Mouse (Mus musculus): ENCODE data around the gene Fam173a. TPM values are rescaled to one million over a fixed set of nuclear protein-coding genes. Genes with fewer than 3 reads are reported as not detected.

Gene Fam173a
- 65.5 and 73.1 TPM in 2 replicates for polyA plus RNA-seq (2015; fragmentation: Nextera tagmentation; extraction: Ambion mirVana)

- peak within 1 kb of the TSS; percentile 81 for H3K9ac ChIP-seq
These were observed at the start of gene Fam173a for GRCm38 (mm10) chr17:25792615-25793014. Gene Fam173a, minus strand, starts transcription at chr17:25792901.

GRCm38 (mm10) chr17:25841117-25841880 lies 48.6 kb upstream of the Fam173a start, which contains the start of gene Gm20683:
Gene Gm20683, minus strand, starts transcription at chr17:25841763.
- no peaks in the 10 kb centered on the region for H3K9me3 ChIP-seq
- peaks cover 68% of the 10 kb centered on the region for H3K36me3 ChIP-seq
- ATAC-seq (ENCODE audit: low FRiP score, low read depth): no peak
- H3K4me1 ChIP-seq: peaks cover 34% of the 10 kb centered on the region
- no peak within 1 kb of the TSS for H3K27ac ChIP-seq
- no peaks in the 10 kb centered on the region for H3K27me3 ChIP-seq
- 92% methylated on average over 22 of the region's 22 CpGs for WGBS
- H3K9ac ChIP-seq: no peak within 1 kb of the TSS
- no peak within 1 kb of the TSS for H3K4me3 ChIP-seq
- no peak within 1 kb of the TSS for H3K4me2 ChIP-seq (replicated peaks)

More at GRCm38 (mm10) chr17:25792615-25793014, at the start of gene Fam173a:
- Histone ChIP-seq H3K4me1 (peaks cover 53% of the 10 kb centered on the region), H3K4me2 (replicated peaks) (peak within 1 kb of the TSS; percentile 92), H3K4me3 (peak within 1 kb of the TSS; percentile 87), H3K27ac (peak within 1 kb of the TSS; percentile 91), H3K36me3 (peaks cover 20% of the 10 kb centered on the region), H3K27me3 (no peaks in the 10 kb centered on the region), H3K9me3 (no peaks in the 10 kb centered on the region)
- ATAC-seq (ENCODE audit: low FRiP score, low read depth): peak; percentile 51
- WGBS: 0% methylated on average over 14 of the region's 14 CpGs

- H3K36me3 ChIP-seq: peaks cover 61% of the 10 kb centered on the region
- no peak overlapping the region for H3K27ac ChIP-seq
- no peak for ATAC-seq (ENCODE audit: low FRiP score, low read depth)
- H3K4me3 ChIP-seq: no peak overlapping the region
- H3K4me2 ChIP-seq (replicated peaks): no peak overlapping the region
- WGBS: 96% methylated on average over 6 of the region's 6 CpGs
- no peak overlapping the region for H3K9ac ChIP-seq
- no peaks in the 10 kb centered on the region for H3K27me3 ChIP-seq
- peaks cover 42% of the 10 kb centered on the region for H3K4me1 ChIP-seq
- H3K9me3 ChIP-seq: no peaks in the 10 kb centered on the region
These were observed 47.8 kb upstream of the Fam173a start for GRCm38 (mm10) chr17:25840519-25840918.

GRCm38 (mm10) chr17:25839455-25840235 lies 46.9 kb upstream of the Fam173a start:
- Histone ChIP-seq H3K4me2 (replicated peaks) (no peak overlapping the region), H3K36me3 (peaks cover 64% of the 10 kb centered on the region), H3K4me3 (no peak overlapping the region), H3K27me3 (no peaks in the 10 kb centered on the region), H3K27ac (no peak overlapping the region), H3K9me3 (no peaks in the 10 kb centered on the region), H3K9ac (no peak overlapping the region; the same call in 1 of the 2 replicates), H3K4me1 (peaks cover 44% of the 10 kb centered on the region)
- no peak for ATAC-seq (ENCODE audit: low FRiP score, low read depth)
- 85% methylated on average over 14 of the region's 14 CpGs for WGBS

GRCm38 (mm10) chr17:25838904-25839303 lies 46.2 kb upstream of the Fam173a start:
- Histone ChIP-seq H3K4me2 (replicated peaks) (no peak overlapping the region), H3K9ac (no peak overlapping the region), H3K4me3 (no peak overlapping the region), H3K27ac (no peak overlapping the region), H3K4me1 (peaks cover 49% of the 10 kb centered on the region), H3K27me3 (no peaks in the 10 kb centered on the region), H3K36me3 (peaks cover 66% of the 10 kb centered on the region), H3K9me3 (no peaks in the 10 kb centered on the region)
- ATAC-seq (ENCODE audit: low FRiP score, low read depth): no peak
- 88% methylated on average over 4 of the region's 4 CpGs for WGBS

GRCm38 (mm10) chr17:25837533-25837932 lies 44.8 kb upstream of the Fam173a start:
- no peaks in the 10 kb centered on the region for H3K9me3 ChIP-seq
- H3K36me3 ChIP-seq: peaks cover 61% of the 10 kb centered on the region
- peak overlapping the region; percentile 68 for H3K9ac ChIP-seq
- no peak overlapping the region for H3K27ac ChIP-seq
- no peak for ATAC-seq (ENCODE audit: low FRiP score, low read depth)
- H3K27me3 ChIP-seq: no peaks in the 10 kb centered on the region
- peak overlapping the region; percentile 42; the same call in 1 of the 2 replicates for H3K4me3 ChIP-seq
- peak overlapping the region; percentile 98 for H3K4me2 ChIP-seq (replicated peaks)
- 68% methylated on average over 3 of the region's 3 CpGs for WGBS
- peaks cover 44% of the 10 kb centered on the region for H3K4me1 ChIP-seq

DNA sequence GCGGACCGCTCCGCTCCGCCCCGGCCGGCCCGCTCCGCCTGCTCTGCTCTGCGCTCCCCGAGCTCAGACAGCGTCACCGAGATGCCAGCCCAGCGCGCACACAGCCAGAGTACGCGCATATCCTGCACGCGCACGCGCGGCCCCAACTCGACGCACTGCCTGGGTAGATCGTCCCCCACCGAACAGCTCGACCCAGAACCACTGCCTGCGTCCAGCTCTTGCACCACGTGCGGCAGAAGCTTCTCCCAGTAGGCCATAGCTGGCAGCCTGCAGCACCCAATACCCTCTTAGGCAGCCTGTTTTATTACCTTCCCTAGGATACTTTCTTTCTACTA lies 44.3 kb upstream of the Fam173a start, which contains the start of gene Rhbdl1:
Gene Rhbdl1, minus strand, starts transcription at position 220 of the 335 bp plus-strand sequence.
- Histone ChIP-seq H3K9me3 (no peaks in the 10 kb centered on the region), H3K36me3 (peaks cover 56% of the 10 kb centered on the region), H3K4me2 (replicated peaks) (peak within 1 kb of the TSS; percentile 98), H3K9ac (peak within 1 kb of the TSS; percentile 68), H3K4me3 (peak within 1 kb of the TSS; percentile 42), H3K27ac (peak within 1 kb of the TSS; percentile 33; the same call in 1 of the 2 replicates), H3K27me3 (no peaks in the 10 kb centered on the region), H3K4me1 (peaks cover 45% of the 10 kb centered on the region)
- no peak for ATAC-seq (ENCODE audit: low FRiP score, low read depth)
- WGBS: 3% methylated on average over 24 of the region's 29 CpGs

DNA sequence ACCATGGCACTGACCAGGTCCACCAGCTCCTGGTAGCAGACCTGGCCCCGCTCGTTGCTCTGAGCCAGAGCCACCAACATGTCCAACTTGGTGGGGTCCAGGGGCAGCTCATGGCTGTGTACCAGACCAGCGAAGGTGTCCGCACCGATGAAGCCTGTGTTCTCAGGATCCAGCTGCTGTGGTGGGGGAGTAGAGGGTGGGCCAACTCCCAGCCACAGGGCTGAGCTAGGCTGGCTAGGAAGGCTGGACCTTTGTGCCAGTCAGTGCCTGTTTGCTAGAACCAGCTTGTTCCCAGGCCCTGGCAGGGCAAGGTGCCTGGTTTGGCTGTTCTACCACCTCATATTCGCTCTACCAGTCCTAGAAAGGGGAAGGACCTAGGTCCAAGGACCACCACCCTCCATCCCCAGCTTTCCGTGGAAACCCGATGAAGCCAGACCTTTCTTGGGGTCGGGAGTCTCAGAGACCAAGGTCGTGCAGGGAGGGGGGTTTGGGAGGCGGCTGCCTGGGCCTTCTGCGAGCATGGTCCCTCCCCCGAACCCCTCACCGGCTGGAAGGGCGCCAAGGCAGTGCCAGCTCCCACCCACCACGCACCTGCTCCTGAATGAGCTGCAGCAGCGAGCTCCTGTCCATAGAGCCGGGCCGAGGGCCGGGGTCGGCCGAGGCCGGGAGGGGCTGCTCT lies 43.8 kb upstream of the Fam173a start:
- no peaks in the 10 kb centered on the region for H3K9me3 ChIP-seq
- H3K27ac ChIP-seq: peak overlapping the region; percentile 33; the same call in 1 of the 2 replicates
- no peak for ATAC-seq (ENCODE audit: low FRiP score, low read depth)
- peak overlapping the region; percentile 98 for H3K4me2 ChIP-seq (replicated peaks)
- no peaks in the 10 kb centered on the region for H3K27me3 ChIP-seq
- peak overlapping the region; percentile 68 for H3K9ac ChIP-seq
- WGBS: 24% methylated on average over 22 of the region's 23 CpGs
- H3K4me1 ChIP-seq: peaks cover 50% of the 10 kb centered on the region
- H3K36me3 ChIP-seq: peaks cover 55% of the 10 kb centered on the region
- H3K4me3 ChIP-seq: peak overlapping the region; percentile 42

GRCm38 (mm10) chr17:25835816-25836215 lies 43.1 kb upstream of the Fam173a start:
- H3K36me3 ChIP-seq: peaks cover 55% of the 10 kb centered on the region
- H3K9ac ChIP-seq: 0 out of 2 replicates have a peak overlapping the region, but pooled peaks have one; percentile 68
- WGBS: 93% methylated on average over 16 of the region's 16 CpGs
- H3K4me2 ChIP-seq (replicated peaks): peak overlapping the region; percentile 98; the same call in 1 of the 2 replicates
- peak overlapping the region; percentile 3; the same call in 1 of the 2 replicates for H3K4me3 ChIP-seq
- peaks cover 57% of the 10 kb centered on the region for H3K4me1 ChIP-seq
- H3K27ac ChIP-seq: no peak overlapping the region
- no peaks in the 10 kb centered on the region for H3K9me3 ChIP-seq
- no peaks in the 10 kb centered on the region for H3K27me3 ChIP-seq
- ATAC-seq (ENCODE audit: low FRiP score, low read depth): no peak

- H3K4me3 ChIP-seq: 0 out of 2 replicates have a peak overlapping the region, but pooled peaks have one; percentile 88
- H3K9me3 ChIP-seq: no peaks in the 10 kb centered on the region
- H3K9ac ChIP-seq: peak overlapping the region; percentile 75; the same call in 1 of the 2 replicates
- ATAC-seq (ENCODE audit: low FRiP score, low read depth): no peak
- H3K4me2 ChIP-seq (replicated peaks): peak overlapping the region; percentile 98
- H3K4me1 ChIP-seq: peaks cover 62% of the 10 kb centered on the region
- 93% methylated on average over 7 of the region's 7 CpGs for WGBS
- peaks cover 55% of the 10 kb centered on the region for H3K36me3 ChIP-seq
- H3K27me3 ChIP-seq: no peaks in the 10 kb centered on the region
- H3K27ac ChIP-seq: no peak overlapping the region
These were observed 42.6 kb upstream of the Fam173a start for GRCm38 (mm10) chr17:25835301-25835700.

DNA sequence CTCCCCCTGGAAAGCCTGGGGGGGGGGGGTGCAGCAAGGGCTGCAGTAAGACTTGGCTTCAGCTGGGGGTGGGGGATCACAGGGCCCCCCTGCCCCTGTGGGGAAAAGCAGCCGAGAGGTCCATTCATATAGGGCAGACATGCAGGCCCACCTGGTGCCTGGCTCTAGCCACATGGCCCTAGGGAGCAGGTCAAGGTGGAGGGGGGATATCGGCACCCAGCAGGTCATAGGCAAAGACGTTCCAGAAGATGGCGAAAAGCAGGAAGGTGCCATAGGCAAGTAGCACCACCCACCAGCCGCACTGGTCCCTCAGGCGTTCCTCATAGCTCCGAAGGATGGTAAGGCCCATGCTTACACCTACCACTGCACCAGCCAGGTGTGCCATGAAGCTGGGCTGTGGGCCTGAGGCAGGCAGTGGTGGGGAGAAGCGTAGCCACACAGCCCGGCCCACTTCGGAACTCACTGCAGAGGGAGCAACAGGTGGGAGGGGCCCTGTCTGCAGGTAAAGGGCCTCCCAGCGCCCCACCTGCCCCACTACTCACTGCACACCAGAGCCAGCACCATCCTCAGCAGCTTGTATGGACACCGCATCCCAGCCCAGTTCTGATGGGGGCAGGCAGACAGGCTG lies 42.0 kb upstream of the Fam173a start:
- Histone ChIP-seq H3K27ac (no peak overlapping the region), H3K4me1 (peaks cover 68% of the 10 kb centered on the region), H3K36me3 (peaks cover 54% of the 10 kb centered on the region)

More for the DNA sequence above, 42.0 kb upstream of the Fam173a start:
- Histone ChIP-seq H3K4me3 (peak overlapping the region; percentile 88), H3K9ac (peak overlapping the region; percentile 75), H3K27me3 (no peaks in the 10 kb centered on the region), H3K9me3 (no peaks in the 10 kb centered on the region), H3K4me2 (replicated peaks) (peak overlapping the region; percentile 98)
- WGBS: 87% methylated on average over 12 of the region's 12 CpGs
- ATAC-seq (ENCODE audit: low FRiP score, low read depth): no peak

All from limb, embryonic 13.5 days (tissue).